ENCODE assay signal across 8 mouse cellular contexts in the genomic region with DNA sequence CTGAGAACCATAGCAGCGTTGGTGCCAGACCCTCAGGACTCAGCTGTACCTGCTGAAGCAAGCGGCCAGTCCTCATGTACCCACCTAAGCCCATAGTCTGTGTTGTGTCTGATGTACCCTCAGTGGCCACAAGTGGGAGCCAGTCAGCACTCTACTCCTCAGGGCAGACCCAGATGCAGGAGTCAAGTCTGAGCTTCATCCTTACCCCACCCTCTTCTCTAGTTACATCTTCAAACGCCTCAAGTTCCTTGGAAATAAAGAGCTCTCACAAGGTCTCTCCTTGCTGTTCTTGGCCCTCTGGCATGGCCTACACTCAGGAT. TPM values are rescaled to one million over a fixed set of nuclear protein-coding genes. Genes with fewer than 3 reads are reported as not detected.
A peak's percentile ranks its signal among the peaks of the same experiment; 100 is the strongest.
DNase-seq lines count a peak whose midpoint lies in the region; ATAC-seq and TF ChIP-seq lines count a peak whose summit lies in the region.

No protein-coding gene starts in this region.

- TF ChIP-seq CTCF in hindbrain, postnatal 0 days (IDR thresholded peaks at IDR 0.05; ENCODE audit: low read depth) = peak; percentile 88
- TF ChIP-seq CTCF in small intestine, adult 2 months (IDR thresholded peaks at IDR 0.05; ENCODE audit: extremely low read depth, insufficient read length, insufficient replicate concordance, low read depth, low read length) = peak; percentile 76; the same call in 1 of the 2 replicates

- intact Hi-C loops in left cerebral cortex, postnatal 14 days (cut with DNase I) = loop anchor here (2.0 to 5.0 kb wide), 2 partner anchors 40 kb away; partner anchors contain the start of genes Grcc10 and Lpcat3

- no peaks in the 10 kb centered on the region for H3K9me3 ChIP-seq in hindbrain, postnatal 0 days (ENCODE audit: low read length)

- no peak overlapping the region for H3K9ac ChIP-seq in hindbrain, postnatal 0 days (replicated peaks; ENCODE audit: low read length)

- WGBS in hindbrain, postnatal 0 days = 63% methylated on average over 3 of the region's 3 CpGs
- WGBS in small intestine, adult 2 months = 56% methylated on average over 3 of the region's 3 CpGs

- H3K4me1 ChIP-seq in hindbrain, postnatal 0 days (ENCODE audit: insufficient read depth, low read length) = no peaks in the 10 kb centered on the region
- H3K4me1 ChIP-seq in small intestine, adult 2 months (ENCODE audit: control insufficient read depth, insufficient read depth, insufficient read length, low read length) = peaks cover 15% of the 10 kb centered on the region

- H3K27ac ChIP-seq in hindbrain, postnatal 0 days = no peak overlapping the region
- H3K27ac ChIP-seq in small intestine, adult 2 months (ENCODE audit: insufficient read depth, low read depth, low read length) = no peak overlapping the region

- no peak overlapping the region for H3K4me3 ChIP-seq in hindbrain, postnatal 0 days (ENCODE audit: low read length)
- H3K4me3 ChIP-seq in small intestine, adult 2 months (ENCODE audit: low read depth, low read length) = no peak overlapping the region

- peak; percentile 61 to 88 for DNase-seq in adrenal gland, adult (ENCODE audit: inconsistent age in 2 of 2, low spot score in 1 of 2)
- no peak for DNase-seq in adrenal gland, adult 8-10 months
- peak; percentile 63 for DNase-seq in cerebellum, adult 8-10 months
- peak; percentile 69 for DNase-seq in forelimb bud, embryonic 11.5 days (ENCODE audit: low read depth, low spot score)
- peak; percentile 72 for DNase-seq in hindbrain, postnatal 0 days (ENCODE audit: low spot score)
- DNase-seq in left cerebral cortex, postnatal 14 days (ENCODE audit: low spot score in 2 of 2) = peak; percentile 80 to 81

- H3K36me3 ChIP-seq in hindbrain, postnatal 0 days (ENCODE audit: insufficient read depth, low read length) = peaks cover 44% of the 10 kb centered on the region
- H3K36me3 ChIP-seq in small intestine, adult 2 months (ENCODE audit: control insufficient read depth, insufficient read depth, low read length) = peaks cover 69% of the 10 kb centered on the region

- H3K27me3 ChIP-seq in hindbrain, postnatal 0 days (ENCODE audit: insufficient read depth, low read length) = no peaks in the 10 kb centered on the region
- no peaks in the 10 kb centered on the region for H3K27me3 ChIP-seq in small intestine, adult 2 months (ENCODE audit: control insufficient read depth, insufficient read depth, low read length)

- H3K4me2 ChIP-seq in hindbrain, postnatal 0 days (ENCODE audit: low read depth, low read length) = no peak overlapping the region

- peak; percentile 78 for ATAC-seq in hindbrain, postnatal 0 days
- peak; percentile 84 for ATAC-seq in megakaryocyte-erythroid progenitor cell, adult 5-6 weeks (replicated peaks; ENCODE audit: low FRiP score, low TSS enrichment, poor library complexity, severe bottlenecking)

- no peak for TF ChIP-seq POLR2A in small intestine, adult 2 months (IDR thresholded peaks at IDR 0.05; ENCODE audit: low read depth, low read length)

RNA-seq across cellular contexts. Expression of gene Emg1, which starts 9.2 kb away (rescaled TPM):
- total RNA-seq in adrenal gland, adult 8-10 months (2022) = 10 to 100 TPM; 81.9 to 100.0 (median 86.2) TPM
- 75.8 and 102 TPM in 2 replicates for total RNA-seq in hindbrain, postnatal 0 days (2014; rRNA removed)
- 100 and 102 TPM in 2 replicates for polyA plus RNA-seq in hindbrain, postnatal 0 days (2015; fragmentation: Nextera tagmentation; extraction: Ambion mirVana)
- total RNA-seq in left cerebral cortex, postnatal 14 days (2021) = 10 to 100 TPM; 45.6 to 45.9 TPM
- total RNA-seq in megakaryocyte-erythroid progenitor cell, adult 5-6 weeks (2014; fragmentation: Nextera tagmentation) = 242 and 387 TPM in 2 replicates
- 375 and 422 TPM in 2 replicates for total RNA-seq in megakaryocyte-erythroid progenitor cell, adult 5-6 weeks (2017)
- polyA plus RNA-seq in small intestine, adult 2 months (2012; rRNA removed) = 26.8 and 34.9 TPM in 2 replicates

RNA-seq across cellular contexts. Expression of gene Phb2, which starts 9.4 kb away (rescaled TPM):
- total RNA-seq in adrenal gland, adult 8-10 months (2022) = 100 to 1,000 TPM; 255 to 303 (median 272) TPM
- total RNA-seq in hindbrain, postnatal 0 days (2014; rRNA removed) = 218 and 223 TPM in 2 replicates
- polyA plus RNA-seq in hindbrain, postnatal 0 days (2015; fragmentation: Nextera tagmentation; extraction: Ambion mirVana) = 267 and 270 TPM in 2 replicates
- 100 to 1,000 TPM; 133 to 144 TPM for total RNA-seq in left cerebral cortex, postnatal 14 days (2021)
- 467 and 537 TPM in 2 replicates for total RNA-seq in megakaryocyte-erythroid progenitor cell, adult 5-6 weeks (2014; fragmentation: Nextera tagmentation)
- total RNA-seq in megakaryocyte-erythroid progenitor cell, adult 5-6 weeks (2017) = 474 and 558 TPM in 2 replicates
- polyA plus RNA-seq in small intestine, adult 2 months (2012; rRNA removed) = 87.7 and 122 TPM in 2 replicates

RNA-seq across cellular contexts. Expression of gene Ptpn6, which starts 35.8 kb away (rescaled TPM):
- 10 to 100 TPM; 14.1 to 21.6 (median 15.0) TPM for total RNA-seq in adrenal gland, adult 8-10 months (2022)
- total RNA-seq in hindbrain, postnatal 0 days (2014; rRNA removed) = 3.8 and 3.9 TPM in 2 replicates
- 4.3 and 4.8 TPM in 2 replicates for polyA plus RNA-seq in hindbrain, postnatal 0 days (2015; fragmentation: Nextera tagmentation; extraction: Ambion mirVana)
- 1 to 10 TPM; 3.6 to 4.0 TPM for total RNA-seq in left cerebral cortex, postnatal 14 days (2021)
- total RNA-seq in megakaryocyte-erythroid progenitor cell, adult 5-6 weeks (2014; fragmentation: Nextera tagmentation) = 65.4 and 76.0 TPM in 2 replicates
- total RNA-seq in megakaryocyte-erythroid progenitor cell, adult 5-6 weeks (2017) = 189 and 237 TPM in 2 replicates
- polyA plus RNA-seq in small intestine, adult 2 months (2012; rRNA removed) = 23.0 and 41.0 TPM in 2 replicates

RNA-seq across cellular contexts. Expression of gene Grcc10, which starts 38.4 kb away (rescaled TPM):
- total RNA-seq in adrenal gland, adult 8-10 months (2022) = 100 to 1,000 TPM; 348 to 417 (median 368) TPM
- 212 and 236 TPM in 2 replicates for total RNA-seq in hindbrain, postnatal 0 days (2014; rRNA removed)
- polyA plus RNA-seq in hindbrain, postnatal 0 days (2015; fragmentation: Nextera tagmentation; extraction: Ambion mirVana) = 643 and 649 TPM in 2 replicates
- 100 to 1,000 TPM; 294 to 301 TPM for total RNA-seq in left cerebral cortex, postnatal 14 days (2021)
- total RNA-seq in megakaryocyte-erythroid progenitor cell, adult 5-6 weeks (2014; fragmentation: Nextera tagmentation) = 110 and 141 TPM in 2 replicates
- total RNA-seq in megakaryocyte-erythroid progenitor cell, adult 5-6 weeks (2017) = 66.5 and 83.5 TPM in 2 replicates
- 80.4 and 143 TPM in 2 replicates for polyA plus RNA-seq in small intestine, adult 2 months (2012; rRNA removed)

RNA-seq across cellular contexts. Expression of gene Lpcat3, which starts 39.9 kb away (rescaled TPM):
- total RNA-seq in adrenal gland, adult 8-10 months (2022) = 100 to 1,000 TPM in 1 of 4 experiments, 10 to 100 TPM in 3; 75.1 to 111 (median 90.7) TPM
- total RNA-seq in hindbrain, postnatal 0 days (2014; rRNA removed) = 32.0 and 48.5 TPM in 2 replicates
- 49.5 and 53.3 TPM in 2 replicates for polyA plus RNA-seq in hindbrain, postnatal 0 days (2015; fragmentation: Nextera tagmentation; extraction: Ambion mirVana)
- 10 to 100 TPM; 33.8 to 37.1 TPM for total RNA-seq in left cerebral cortex, postnatal 14 days (2021)
- 78.8 and 91.1 TPM in 2 replicates for total RNA-seq in megakaryocyte-erythroid progenitor cell, adult 5-6 weeks (2014; fragmentation: Nextera tagmentation)
- total RNA-seq in megakaryocyte-erythroid progenitor cell, adult 5-6 weeks (2017) = 53.1 and 89.0 TPM in 2 replicates
- polyA plus RNA-seq in small intestine, adult 2 months (2012; rRNA removed) = 127 and 323 TPM in 2 replicates
